Mouse (Mus musculus): ENCODE data around the gene Camk2g. TPM values are rescaled to one million over a fixed set of nuclear protein-coding genes. Genes with fewer than 3 reads are reported as not detected.

Gene Camk2g
- total RNA-seq, 1 experiment: 28.7 TPM

DNA sequence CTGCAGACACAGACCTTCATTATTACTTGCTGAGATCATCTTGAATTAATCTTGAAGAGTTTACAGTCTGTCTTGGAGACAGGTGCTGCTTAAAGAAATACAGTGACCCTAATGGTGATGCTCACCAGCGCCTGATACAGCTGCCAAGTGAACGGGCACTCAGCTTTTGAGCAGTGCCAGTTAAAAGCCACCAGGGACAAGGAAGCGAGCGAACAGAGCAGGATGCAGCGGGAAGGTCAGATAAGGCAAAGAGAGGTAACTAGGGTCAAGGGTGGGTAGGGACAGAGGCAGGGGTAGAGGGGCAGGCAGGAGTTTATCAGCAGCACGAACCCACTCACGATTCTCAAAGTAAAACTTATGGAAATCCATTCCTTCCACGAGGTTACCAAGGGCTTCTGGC, 55.4 kb downstream of the Camk2g start:
- Histone ChIP-seq H3K36me3 (ENCODE audit: control insufficient read depth, insufficient read depth, low read length, poor library complexity, severe bottlenecking) (peaks cover 36% of the 10 kb centered on the region), H3K27ac (ENCODE audit: insufficient read depth, low read depth, low read length, poor library complexity, severe bottlenecking) (no peak overlapping the region), H3K4me3 (ENCODE audit: insufficient read depth in 1 of 2, low read depth in 1 of 2, low read length in 2 of 2, poor library complexity in 1 of 2, severe bottlenecking in 1 of 2) (no peak overlapping the region), H3K9me3 (ENCODE audit: control insufficient read depth, insufficient read depth, low read depth, low read length) (no peaks in the 10 kb centered on the region), H3K9ac (ENCODE audit: insufficient read depth, low read depth, low read length, poor library complexity, severe bottlenecking) (no peak overlapping the region), H3K4me1 (ENCODE audit: control insufficient read depth in 2 of 2, insufficient read depth in 2 of 2, low read length in 2 of 2, poor library complexity in 1 of 2) (peaks cover 0 to 5% of the 10 kb centered on the region in 2 experiments; a peak in 2 of 4 replicates)
- no peak for DNase-seq (ENCODE audit: low read depth, low spot score)
- no peak for TF ChIP-seq ZNF384 (IDR thresholded peaks at IDR 0.05; ENCODE audit: low read depth, low read length)
- no peak for TF ChIP-seq HCFC1 (IDR thresholded peaks at IDR 0.05; ENCODE audit: borderline replicate concordance, insufficient read depth, low read length)
- no peak for TF ChIP-seq MAFK (IDR thresholded peaks at IDR 0.05; ENCODE audit: insufficient read depth, low read depth, low read length)
- TF ChIP-seq CHD2 (IDR thresholded peaks at IDR 0.05; ENCODE audit: low read depth, low read length): no peak
- TF ChIP-seq ZC3H11A (IDR thresholded peaks at IDR 0.05; ENCODE audit: borderline replicate concordance, low read depth, low read length): no peak
- in situ Hi-C loops (cut with MboI; ENCODE audit: low sequenced_read_pairs in 2 of 2, unreplicated experiment in 2 of 2): no loop called here

DNA sequence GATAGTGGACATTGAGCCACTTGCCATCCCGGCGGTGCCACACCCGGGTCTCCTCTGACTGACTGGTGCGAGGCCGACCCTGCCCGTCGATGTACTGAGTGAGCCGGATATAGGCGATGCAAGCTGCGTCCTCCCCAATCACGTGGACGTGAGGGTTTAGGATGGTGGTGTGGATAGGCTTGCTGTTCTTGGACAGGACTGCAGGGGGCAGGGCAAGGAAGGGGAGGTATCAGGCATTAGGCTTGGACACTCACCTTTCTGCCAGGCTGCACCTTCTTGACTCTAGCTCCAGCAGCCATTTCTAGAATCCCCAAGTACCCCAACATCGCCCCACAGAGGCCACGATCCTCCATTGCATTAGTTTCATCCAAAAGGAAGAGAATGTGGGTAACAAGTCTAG, 56.6 kb downstream of the Camk2g start:
- Histone ChIP-seq H3K27ac (ENCODE audit: insufficient read depth, low read depth, low read length, poor library complexity, severe bottlenecking) (no peak overlapping the region), H3K9me3 (ENCODE audit: control insufficient read depth, insufficient read depth, low read depth, low read length) (no peaks in the 10 kb centered on the region), H3K4me1 (ENCODE audit: control insufficient read depth in 2 of 2, insufficient read depth in 2 of 2, low read length in 2 of 2, poor library complexity in 1 of 2) (peaks cover 0 to 5% of the 10 kb centered on the region in 2 experiments; a peak in 2 of 4 replicates), H3K36me3 (ENCODE audit: control insufficient read depth, insufficient read depth, low read length, poor library complexity, severe bottlenecking) (peaks cover 34% of the 10 kb centered on the region), H3K9ac (ENCODE audit: insufficient read depth, low read depth, low read length, poor library complexity, severe bottlenecking) (peak overlapping the region; percentile 61), H3K4me3 (ENCODE audit: insufficient read depth in 1 of 2, low read depth in 1 of 2, low read length in 2 of 2, poor library complexity in 1 of 2, severe bottlenecking in 1 of 2) (peak overlapping the region; percentile 29 to 48; a peak in 2 of 4 replicates)
- in situ Hi-C loops (cut with MboI; ENCODE audit: low sequenced_read_pairs in 2 of 2, unreplicated experiment in 2 of 2): no loop called here
- peak; percentile 92 for DNase-seq (ENCODE audit: low read depth, low spot score)
- TF ChIP-seq ZC3H11A (IDR thresholded peaks at IDR 0.05; ENCODE audit: borderline replicate concordance, low read depth, low read length) (no peak), MAFK (IDR thresholded peaks at IDR 0.05; ENCODE audit: insufficient read depth, low read depth, low read length) (0 out of 2 replicates have a peak, but pooled peaks have one; percentile 9)

DNA sequence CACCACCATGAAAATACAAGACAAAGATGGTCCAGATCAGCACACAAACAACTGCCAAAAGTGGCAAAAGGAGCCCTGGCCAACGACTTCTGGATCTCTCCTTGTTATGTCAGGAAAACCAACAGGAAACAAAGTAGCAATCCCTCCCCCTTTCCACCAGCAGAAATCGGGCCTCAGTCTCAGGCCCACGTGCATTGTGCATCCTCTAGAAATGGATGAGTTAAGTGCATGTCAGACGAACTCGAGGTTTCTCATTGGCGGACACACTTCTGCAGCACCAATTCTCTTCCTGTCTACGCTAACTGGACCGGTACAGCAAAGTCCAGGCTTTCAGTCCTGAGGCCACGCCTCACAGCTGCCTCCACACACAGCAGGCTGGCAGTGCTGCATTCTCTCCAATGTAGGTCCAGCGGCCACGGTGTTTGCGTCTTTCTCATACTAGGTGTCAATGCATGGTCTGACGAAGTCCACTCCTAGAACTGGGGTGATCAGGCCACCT, 57.9 kb downstream of the Camk2g start:
- no peak overlapping the region for H3K27ac ChIP-seq (ENCODE audit: insufficient read depth, low read depth, low read length, poor library complexity, severe bottlenecking)
- H3K4me1 ChIP-seq (ENCODE audit: control insufficient read depth in 2 of 2, insufficient read depth in 2 of 2, low read length in 2 of 2, poor library complexity in 1 of 2): peaks cover 0 to 5% of the 10 kb centered on the region in 2 experiments; a peak in 2 of 4 replicates
- H3K9me3 ChIP-seq (ENCODE audit: control insufficient read depth, insufficient read depth, low read depth, low read length): no peaks in the 10 kb centered on the region
- no peak overlapping the region for H3K4me3 ChIP-seq (ENCODE audit: insufficient read depth in 1 of 2, low read depth in 1 of 2, low read length in 2 of 2, poor library complexity in 1 of 2, severe bottlenecking in 1 of 2)
- DNase-seq (ENCODE audit: low read depth, low spot score): no peak
- in situ Hi-C loops (cut with MboI; ENCODE audit: low sequenced_read_pairs in 2 of 2, unreplicated experiment in 2 of 2): no loop called here
- peaks cover 26% of the 10 kb centered on the region for H3K36me3 ChIP-seq (ENCODE audit: control insufficient read depth, insufficient read depth, low read length, poor library complexity, severe bottlenecking)
- H3K9ac ChIP-seq (ENCODE audit: insufficient read depth, low read depth, low read length, poor library complexity, severe bottlenecking): no peak overlapping the region
- TF ChIP-seq CHD2 (IDR thresholded peaks at IDR 0.05; ENCODE audit: low read depth, low read length) (no peak), ZC3H11A (IDR thresholded peaks at IDR 0.05; ENCODE audit: borderline replicate concordance, low read depth, low read length) (no peak), HCFC1 (IDR thresholded peaks at IDR 0.05; ENCODE audit: borderline replicate concordance, insufficient read depth, low read length) (no peak), MAFK (IDR thresholded peaks at IDR 0.05; ENCODE audit: insufficient read depth, low read depth, low read length) (no peak), ZNF384 (IDR thresholded peaks at IDR 0.05; ENCODE audit: low read depth, low read length) (no peak)

DNA sequence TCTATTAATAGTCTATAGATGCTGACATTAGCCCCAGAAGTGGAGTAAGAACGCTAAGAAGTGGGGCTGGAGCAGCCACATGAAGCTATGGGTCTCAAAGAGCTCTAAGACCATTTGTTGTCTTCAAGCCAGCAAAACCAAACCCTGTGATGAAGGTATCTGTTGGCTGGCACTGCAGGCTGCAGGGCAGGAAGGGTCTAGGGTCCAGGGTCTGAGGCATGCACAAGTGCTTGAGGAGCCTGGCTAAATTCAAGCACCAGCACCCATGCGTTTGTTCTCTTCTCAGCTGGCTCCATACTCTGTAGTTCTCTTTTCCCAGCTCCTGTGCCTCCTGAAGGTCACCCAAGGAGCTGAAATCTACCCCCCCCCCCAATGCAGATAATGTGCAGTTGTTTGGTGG, 58.8 kb downstream of the Camk2g start:
- no peaks in the 10 kb centered on the region for H3K9me3 ChIP-seq (ENCODE audit: control insufficient read depth, insufficient read depth, low read depth, low read length)
- H3K9ac ChIP-seq (ENCODE audit: insufficient read depth, low read depth, low read length, poor library complexity, severe bottlenecking): no peak overlapping the region
- TF ChIP-seq CHD2 (IDR thresholded peaks at IDR 0.05; ENCODE audit: low read depth, low read length) (no peak), HCFC1 (IDR thresholded peaks at IDR 0.05; ENCODE audit: borderline replicate concordance, insufficient read depth, low read length) (no peak), ZC3H11A (IDR thresholded peaks at IDR 0.05; ENCODE audit: borderline replicate concordance, low read depth, low read length) (no peak), MAFK (IDR thresholded peaks at IDR 0.05; ENCODE audit: insufficient read depth, low read depth, low read length) (no peak), ZNF384 (IDR thresholded peaks at IDR 0.05; ENCODE audit: low read depth, low read length) (no peak)
- H3K36me3 ChIP-seq (ENCODE audit: control insufficient read depth, insufficient read depth, low read length, poor library complexity, severe bottlenecking): peaks cover 22% of the 10 kb centered on the region
- H3K4me1 ChIP-seq (ENCODE audit: control insufficient read depth in 2 of 2, insufficient read depth in 2 of 2, low read length in 2 of 2, poor library complexity in 1 of 2): peaks cover 0 to 5% of the 10 kb centered on the region in 2 experiments; a peak in 2 of 4 replicates
- H3K4me3 ChIP-seq (ENCODE audit: insufficient read depth in 1 of 2, low read depth in 1 of 2, low read length in 2 of 2, poor library complexity in 1 of 2, severe bottlenecking in 1 of 2): 0 out of 4 replicates have a peak overlapping the region, but pooled peaks of 1 of the 2 experiments have one; percentile 88
- H3K27ac ChIP-seq (ENCODE audit: insufficient read depth, low read depth, low read length, poor library complexity, severe bottlenecking): no peak overlapping the region
- in situ Hi-C loops (cut with MboI; ENCODE audit: low sequenced_read_pairs in 2 of 2, unreplicated experiment in 2 of 2): no loop called here
- DNase-seq (ENCODE audit: low read depth, low spot score): no peak
